Mouse (Mus musculus): ENCODE measurements around the gene Psrc1.

Psrc1 gene

GRCm38 (mm10) chr3:108383485-108384354 lies at the start of gene Psrc1:
Gene Psrc1, plus strand, starts transcription at chr3:108383839.
- peak; percentile 84 for DNase-seq (ENCODE audit: low spot score)

- no peak for DNase-seq (ENCODE audit: low spot score)
Measured at GRCm38 (mm10) chr3:108336878-108337277, 46.8 kb upstream of the Psrc1 start.

- DNase-seq (ENCODE audit: low spot score), result no peak
Measured at GRCm38 (mm10) chr3:108341040-108341439, 42.6 kb upstream of the Psrc1 start.

- DNase-seq (ENCODE audit: low spot score), result no peak
Measured at GRCm38 (mm10) chr3:108342185-108342584, 41.5 kb upstream of the Psrc1 start.

GRCm38 (mm10) chr3:108345855-108346254 lies 37.8 kb upstream of the Psrc1 start:
- no peak for DNase-seq (ENCODE audit: low spot score)

GRCm38 (mm10) chr3:108348376-108348775 lies 35.3 kb upstream of the Psrc1 start:
- DNase-seq (ENCODE audit: low spot score), result no peak

GRCm38 (mm10) chr3:108355245-108355644 lies 28.4 kb upstream of the Psrc1 start:
- no peak for DNase-seq (ENCODE audit: low spot score)

- DNase-seq (ENCODE audit: low spot score), result no peak
Measured at GRCm38 (mm10) chr3:108357051-108357450, 26.6 kb upstream of the Psrc1 start.

GRCm38 (mm10) chr3:108358445-108358844 lies 25.2 kb upstream of the Psrc1 start:
- no peak for DNase-seq (ENCODE audit: low spot score)

- no peak for DNase-seq (ENCODE audit: low spot score)
Measured at GRCm38 (mm10) chr3:108360894-108361293, 22.7 kb upstream of the Psrc1 start.

- no peak for DNase-seq (ENCODE audit: low spot score)
Measured at GRCm38 (mm10) chr3:108363626-108364025, 20.0 kb upstream of the Psrc1 start.

- DNase-seq (ENCODE audit: low spot score), result no peak
Measured at GRCm38 (mm10) chr3:108364270-108364995, 19.2 kb upstream of the Psrc1 start, which contains the start of gene Mybphl. Gene Mybphl, plus strand, starts transcription at chr3:108364911.

- DNase-seq (ENCODE audit: low spot score), result no peak
Measured at GRCm38 (mm10) chr3:108367173-108367572, 16.5 kb upstream of the Psrc1 start.

- no peak for DNase-seq (ENCODE audit: low spot score)
Measured at GRCm38 (mm10) chr3:108367828-108368227, 15.8 kb upstream of the Psrc1 start.

GRCm38 (mm10) chr3:108368721-108369120 lies 14.9 kb upstream of the Psrc1 start:
- no peak for DNase-seq (ENCODE audit: low spot score)

- no peak for DNase-seq (ENCODE audit: low spot score)
Measured at GRCm38 (mm10) chr3:108372274-108372673, 11.4 kb upstream of the Psrc1 start.

- DNase-seq (ENCODE audit: low spot score), result no peak
Measured at GRCm38 (mm10) chr3:108372691-108373090, 10.9 kb upstream of the Psrc1 start.

- no peak for DNase-seq (ENCODE audit: low spot score)
Measured at GRCm38 (mm10) chr3:108378875-108379663, 4.6 kb upstream of the Psrc1 start.

GRCm38 (mm10) chr3:108380695-108381094 lies 2.9 kb upstream of the Psrc1 start:
- DNase-seq (ENCODE audit: low spot score), result no peak

GRCm38 (mm10) chr3:108381945-108382875 lies 1.4 kb upstream of the Psrc1 start:
- no peak for DNase-seq (ENCODE audit: low spot score)

GRCm38 (mm10) chr3:108384425-108384824 lies 786 bp downstream of the Psrc1 start:
- no peak for DNase-seq (ENCODE audit: low spot score)

Data from ovary, postnatal 36 days (tissue).